Mouse (Mus musculus) kidney, postnatal 14 days (tissue): ENCODE results near the gene Top3a.

Experiments used
- DNase-seq: peaks from one replicate; pipeline ENCODE4 v3.0.0; 2022; ENCODE audit warnings: mixed read lengths

The Top3a gene

DNA sequence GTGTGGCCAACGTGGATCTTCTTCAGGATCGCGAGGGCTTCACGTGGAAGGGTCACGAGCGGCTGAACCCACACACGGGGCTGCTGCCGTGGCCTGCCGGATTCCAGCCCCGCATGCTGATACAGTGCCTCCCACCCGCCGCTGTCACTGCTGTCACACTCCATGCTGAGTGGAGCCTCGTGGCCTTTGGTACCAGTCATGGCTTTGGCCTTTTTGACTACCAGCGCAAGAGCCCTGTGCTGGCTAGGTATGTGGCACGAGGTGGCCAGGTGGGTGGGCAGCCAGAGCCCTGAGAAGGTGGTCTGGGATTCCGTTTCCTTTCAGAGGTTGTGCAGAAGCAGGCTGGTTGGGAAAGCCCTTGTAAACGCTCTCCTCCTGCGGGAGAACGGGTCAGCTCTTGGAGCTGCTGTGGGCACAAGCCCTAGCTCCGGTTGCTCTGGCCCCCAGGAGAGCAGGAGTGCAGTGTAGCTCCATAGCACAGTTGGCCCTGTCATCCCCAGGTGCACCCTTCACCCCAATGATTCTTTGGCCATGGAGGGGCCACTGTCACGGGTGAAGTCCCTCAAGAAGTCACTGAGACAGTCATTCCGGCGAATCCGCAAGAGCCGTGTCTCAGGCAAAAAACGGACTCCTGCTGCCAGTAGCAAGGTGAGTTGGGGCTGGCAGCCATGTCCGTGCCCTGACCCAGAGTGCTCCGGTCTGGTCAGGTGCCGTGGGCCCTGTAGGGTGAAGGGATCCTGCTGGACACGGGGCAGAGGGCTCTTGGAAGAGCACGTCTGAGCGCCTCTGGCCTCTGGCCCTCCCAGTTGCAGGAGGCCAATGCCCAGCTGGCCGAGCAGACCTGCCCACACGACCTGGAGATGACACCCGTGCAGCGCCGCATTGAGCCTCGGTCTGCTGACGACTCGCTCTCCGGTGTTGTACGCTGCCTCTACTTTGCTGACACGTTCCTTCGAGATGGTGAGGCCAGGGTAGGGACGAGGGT lies 67.4 kb downstream of the Top3a start:
- no peak for DNase-seq

GRCm38 (mm10) chr11:60708631-60709030 lies 68.5 kb downstream of the Top3a start:
- no peak for DNase-seq

GRCm38 (mm10) chr11:60707672-60708071 lies 69.5 kb downstream of the Top3a start:
- peak; percentile 89 for DNase-seq

GRCm38 (mm10) chr11:60706696-60707480 lies 70.3 kb downstream of the Top3a start:
- no peak for DNase-seq

DNA sequence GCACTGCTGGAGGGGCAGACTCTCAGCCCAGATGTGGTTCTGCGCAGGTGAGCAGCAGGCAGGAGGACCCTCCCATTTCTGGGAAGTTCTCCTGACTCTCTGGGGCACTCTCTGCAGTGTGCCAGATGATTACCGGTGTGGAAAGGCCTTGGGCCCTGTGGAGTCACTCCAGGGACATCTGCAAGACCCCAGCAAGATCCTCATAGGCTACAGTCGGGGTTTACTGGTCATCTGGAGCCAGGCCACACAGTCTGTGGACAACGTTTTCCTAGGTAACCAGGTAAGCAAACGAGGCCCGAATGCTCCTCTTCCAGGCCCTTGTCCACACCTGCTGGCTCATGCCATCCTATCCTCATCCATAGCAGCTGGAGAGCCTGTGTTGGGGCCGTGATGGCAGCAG lies 71.1 kb downstream of the Top3a start:
- DNase-seq: no peak

GRCm38 (mm10) chr11:60705255-60705654 lies 71.9 kb downstream of the Top3a start:
- DNase-seq: no peak

- DNase-seq: peak; percentile 1
These were observed 72.9 kb downstream of the Top3a start for GRCm38 (mm10) chr11:60704023-60704880.

DNA sequence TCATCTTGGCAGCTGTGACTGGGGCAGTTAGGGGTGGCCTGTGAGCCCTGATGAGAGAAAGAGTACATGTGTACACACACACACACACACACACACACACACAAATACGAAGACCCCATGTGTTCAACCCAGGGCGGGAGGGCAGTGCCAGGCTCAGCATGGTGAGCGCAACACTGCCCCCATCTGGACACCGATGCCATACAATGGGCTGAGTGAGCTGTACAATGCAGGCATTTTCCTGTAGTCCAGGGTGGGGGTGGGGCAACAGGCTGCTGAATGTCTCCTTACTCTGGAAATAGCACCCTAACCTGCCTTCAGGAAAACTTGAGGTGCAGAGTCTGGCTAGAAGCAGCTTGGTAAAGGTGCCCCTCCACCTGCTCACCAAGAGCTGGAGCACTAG lies 74.0 kb downstream of the Top3a start:
- DNase-seq: peak; percentile 67

DNA sequence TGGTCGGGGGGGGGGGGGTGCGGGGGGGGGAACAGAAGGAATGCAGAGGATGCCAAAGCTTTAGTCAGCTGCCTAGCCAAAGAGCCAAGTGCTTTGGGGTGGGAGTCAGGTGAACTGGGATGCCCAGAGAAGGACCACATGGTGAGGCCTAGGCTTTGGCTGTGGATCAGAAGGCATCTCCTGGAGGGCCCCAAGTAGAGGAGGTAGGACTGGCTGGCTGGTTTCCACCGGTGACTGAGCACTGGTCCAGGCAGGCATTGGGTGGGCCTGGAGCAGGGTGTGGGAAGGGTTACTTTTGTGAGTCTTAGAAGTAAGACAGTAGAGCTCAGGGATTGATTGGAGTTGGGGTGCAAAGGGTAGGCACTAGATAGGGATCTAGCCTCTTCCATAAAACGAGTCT lies 75.6 kb downstream of the Top3a start:
- peak; percentile 3 for DNase-seq

DNA sequence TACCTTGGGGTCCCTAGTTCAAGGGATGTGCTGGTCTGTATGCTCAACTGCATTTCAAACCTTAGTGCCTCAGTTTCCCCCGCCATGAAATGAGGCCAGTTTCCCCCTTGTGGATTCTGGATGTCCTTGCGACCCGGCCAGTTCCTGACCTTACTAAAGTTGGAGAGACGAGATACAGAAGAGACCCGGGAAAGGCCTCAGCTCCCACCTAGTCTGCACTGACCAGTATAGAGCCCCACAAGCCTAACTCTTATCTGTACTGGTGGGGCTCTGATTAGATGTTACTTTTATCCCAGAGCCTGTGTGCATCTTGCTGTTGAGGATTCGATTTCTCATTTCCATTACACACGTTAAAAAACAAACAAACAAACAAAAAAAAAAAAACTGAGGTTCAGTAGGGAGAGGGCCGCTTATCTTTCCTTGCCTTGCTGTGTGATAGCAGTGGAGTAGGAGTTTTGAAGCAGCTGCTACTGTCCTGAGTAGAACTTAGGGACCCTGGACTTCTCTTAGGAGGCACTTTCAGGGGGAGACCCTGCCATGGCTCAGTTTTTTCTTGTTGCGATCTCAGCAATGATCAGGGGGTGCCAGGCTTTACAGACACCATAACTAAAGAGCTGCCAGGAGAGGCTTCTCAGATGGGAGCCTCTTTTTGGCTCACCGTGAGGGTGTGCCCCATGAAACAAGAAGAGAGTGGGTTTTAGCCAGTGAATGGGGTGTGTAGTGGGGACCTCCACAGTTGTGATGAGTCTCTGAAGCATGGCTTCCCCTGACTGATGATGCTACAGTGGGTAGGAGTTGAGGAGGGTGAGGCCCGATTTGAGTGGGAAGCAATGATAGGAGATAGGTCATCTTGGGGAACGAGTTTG lies 76.6 kb downstream of the Top3a start:
- DNase-seq: peak; percentile 1

- DNase-seq: peak; percentile 92
These were observed 77.6 kb downstream of the Top3a start, which contains the start of gene Llgl1 for GRCm38 (mm10) chr11:60699524-60700075. Gene Llgl1 (plus strand): TSS chr11:60699723.

- DNase-seq: peak; percentile 88
These were observed 78.2 kb downstream of the Top3a start for GRCm38 (mm10) chr11:60698806-60699523.

DNA sequence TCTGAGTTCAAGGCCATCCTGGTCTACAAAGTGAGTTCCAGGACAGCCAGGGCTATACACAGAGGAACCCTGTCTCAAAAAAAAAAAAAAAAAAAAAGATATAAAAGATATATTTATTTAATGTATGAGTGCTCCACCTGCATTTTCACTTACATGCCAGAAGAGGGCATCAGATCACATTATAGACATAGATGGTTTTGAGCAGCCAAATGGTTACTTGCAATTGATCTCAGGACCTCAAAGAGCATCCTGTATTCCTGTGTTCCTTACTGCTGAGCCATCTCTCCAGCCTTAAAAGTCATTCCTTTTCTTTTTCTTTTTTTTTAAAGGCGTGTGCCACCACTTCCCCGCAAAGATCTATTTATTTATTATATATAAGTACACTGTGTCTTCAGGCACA lies 79.6 kb downstream of the Top3a start:
- no peak for DNase-seq

DNA sequence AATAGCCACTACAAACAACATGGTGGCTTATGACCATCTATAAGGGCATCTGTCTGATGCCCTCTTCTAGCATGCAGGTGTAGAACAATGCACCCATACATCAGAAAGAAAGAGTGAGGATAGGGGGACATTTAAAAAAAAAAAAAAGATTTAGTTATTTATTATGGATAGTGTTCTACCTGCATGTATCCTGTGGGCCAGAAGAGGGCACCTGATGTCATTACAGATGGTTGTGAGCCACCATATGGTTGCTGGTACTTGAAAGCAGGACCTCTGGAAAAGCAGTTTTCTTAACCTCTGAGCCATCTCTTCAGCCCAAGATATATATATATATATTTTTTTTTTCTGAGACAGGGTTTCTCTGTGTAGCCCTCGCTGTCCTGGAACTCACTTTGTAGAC lies 81.0 kb downstream of the Top3a start:
- DNase-seq: no peak
